Mouse (Mus musculus) brain, embryonic 18.5 days (tissue): ENCODE measurements around the gene Wnt3.
"Not testable (repeated sequence)": the region's sequence is repeated elsewhere in the genome, so short reads cannot be mapped to it uniquely, and the experiment has no call there.

Source experiments
- DNase-seq: peaks from one replicate; pipeline ENCODE4 v3.0.0-alpha.2; 2012; ENCODE audit warnings: low read depth, low spot score

Gene Wnt3

GRCm38 (mm10) chr11:103773387-103774227 is at the start of gene Wnt3:
Wnt3 (plus strand) TSS chr11:103774150.
- no peak for DNase-seq

DNA sequence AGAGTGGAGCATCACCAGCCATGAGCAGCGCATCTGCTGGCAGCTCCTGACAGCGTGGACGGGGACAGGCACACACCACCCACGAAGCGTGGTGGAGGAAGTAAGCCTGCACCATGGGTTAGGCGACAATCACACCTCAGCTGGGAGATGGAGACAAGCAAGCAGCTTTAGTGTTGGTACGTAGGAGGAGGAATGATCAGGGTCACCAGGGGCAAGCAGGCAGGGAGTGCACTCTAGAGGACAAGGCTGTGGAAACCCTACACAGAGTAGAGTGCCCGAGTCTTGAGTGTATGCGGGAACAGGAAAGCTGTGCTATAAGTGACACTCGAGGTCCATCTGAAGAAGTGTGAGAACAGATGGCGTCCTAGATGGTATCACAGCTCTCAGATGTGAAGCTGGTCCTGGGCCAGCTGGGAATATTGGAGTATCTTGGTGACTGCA is 49.6 kb upstream of the Wnt3 start:
- no peak for DNase-seq

DNA sequence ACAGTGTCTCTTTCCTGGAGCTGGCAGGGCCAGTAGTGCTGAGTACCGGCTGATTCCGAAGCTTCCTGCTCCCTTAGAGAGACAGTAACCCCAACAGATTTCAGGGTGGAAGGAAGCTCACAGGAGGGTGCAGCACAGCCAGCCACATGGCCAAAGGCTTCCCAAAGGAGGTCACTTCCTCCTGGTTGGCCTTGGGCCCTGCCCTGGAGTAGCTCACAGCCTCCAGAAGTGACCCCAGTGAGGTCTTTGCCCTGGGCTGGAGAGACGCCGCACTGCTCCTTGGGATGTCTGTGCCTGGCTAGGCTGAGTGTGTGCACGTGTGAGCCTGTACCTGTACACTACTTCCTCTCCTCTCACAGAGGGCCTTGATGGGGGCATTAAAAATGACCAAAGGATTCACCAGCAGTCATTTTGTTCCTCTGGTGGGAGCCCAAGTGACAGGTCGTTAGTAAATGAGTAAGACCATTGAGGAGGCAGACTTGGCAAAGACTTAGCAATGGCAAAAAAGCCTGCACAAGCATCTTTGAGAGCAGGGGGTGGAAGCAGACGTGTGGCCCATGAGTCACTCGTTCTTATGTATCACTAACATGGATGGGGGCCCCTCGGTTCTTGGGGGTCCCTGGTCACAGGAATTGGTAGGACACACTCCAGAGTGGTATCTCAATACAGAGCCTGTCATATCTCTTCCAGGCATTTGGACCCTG is 44.5 kb upstream of the Wnt3 start:
- no peak for DNase-seq

DNA sequence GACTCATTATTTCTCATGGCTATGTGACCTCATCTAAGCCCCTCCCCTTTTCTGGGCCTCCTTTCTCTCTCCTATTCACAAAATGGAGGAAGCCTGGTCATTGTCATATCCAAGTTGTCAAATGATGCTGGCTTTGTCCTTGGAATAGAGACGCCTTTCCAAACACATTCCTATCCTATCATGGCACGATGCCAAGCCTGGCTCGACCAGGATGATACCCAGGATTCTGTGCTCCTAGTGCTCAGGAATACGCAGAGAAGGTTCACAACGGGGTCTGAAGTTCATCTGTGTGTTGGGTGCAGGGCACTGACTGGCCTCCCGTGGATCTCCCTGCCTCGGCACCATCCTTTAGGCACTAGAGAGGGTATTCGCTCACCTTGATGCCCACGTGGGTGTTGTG is 42.4 kb upstream of the Wnt3 start:
- no peak for DNase-seq

GRCm38 (mm10) chr11:103732306-103732705 is 41.6 kb upstream of the Wnt3 start:
- no peak for DNase-seq

GRCm38 (mm10) chr11:103733069-103733468 is 40.9 kb upstream of the Wnt3 start:
- DNase-seq = no peak

GRCm38 (mm10) chr11:103733961-103734360 is 40.0 kb upstream of the Wnt3 start:
- DNase-seq = no peak

GRCm38 (mm10) chr11:103734411-103735045 is 39.4 kb upstream of the Wnt3 start:
- no peak for DNase-seq

DNA sequence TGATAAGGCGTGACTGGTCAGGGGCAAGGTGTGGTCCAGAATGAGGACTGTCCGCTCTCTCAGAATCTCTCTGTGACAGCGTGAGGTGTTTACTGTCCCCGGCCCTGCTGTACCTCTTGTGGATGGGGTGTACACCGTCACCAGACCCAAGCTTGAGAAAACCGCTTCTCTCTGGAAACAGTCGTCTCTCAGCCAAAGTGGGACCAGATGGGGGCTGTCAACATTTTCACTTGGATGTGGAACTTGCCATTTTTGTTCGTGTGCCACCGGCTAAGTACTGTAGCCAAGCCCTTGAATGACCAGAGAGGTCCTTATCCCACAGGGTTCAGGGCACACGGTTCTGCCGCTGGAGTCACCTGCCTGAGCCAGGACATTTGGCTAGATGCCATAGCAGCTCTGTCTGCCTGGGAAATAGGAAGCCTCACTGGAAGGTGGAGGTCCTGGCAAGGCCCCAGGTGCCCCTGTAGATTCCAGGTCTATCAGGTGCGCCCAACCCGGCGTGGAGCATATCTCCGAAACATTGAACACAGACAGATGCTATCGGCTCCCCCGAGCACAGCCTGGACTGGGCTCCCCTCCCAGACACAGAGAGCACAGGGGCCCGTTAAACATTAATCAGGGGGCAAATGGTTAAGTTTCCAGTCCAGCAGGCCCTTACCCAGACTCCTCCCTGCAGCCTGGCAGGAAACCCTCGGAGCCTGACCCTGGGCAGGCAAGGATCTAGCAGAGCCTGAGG is 38.7 kb upstream of the Wnt3 start:
- no peak for DNase-seq

GRCm38 (mm10) chr11:103749306-103750089 is 24.5 kb upstream of the Wnt3 start, which contains the start of gene Wnt9b:
Wnt9b (minus strand) TSS chr11:103749821.
- no peak for DNase-seq

DNA sequence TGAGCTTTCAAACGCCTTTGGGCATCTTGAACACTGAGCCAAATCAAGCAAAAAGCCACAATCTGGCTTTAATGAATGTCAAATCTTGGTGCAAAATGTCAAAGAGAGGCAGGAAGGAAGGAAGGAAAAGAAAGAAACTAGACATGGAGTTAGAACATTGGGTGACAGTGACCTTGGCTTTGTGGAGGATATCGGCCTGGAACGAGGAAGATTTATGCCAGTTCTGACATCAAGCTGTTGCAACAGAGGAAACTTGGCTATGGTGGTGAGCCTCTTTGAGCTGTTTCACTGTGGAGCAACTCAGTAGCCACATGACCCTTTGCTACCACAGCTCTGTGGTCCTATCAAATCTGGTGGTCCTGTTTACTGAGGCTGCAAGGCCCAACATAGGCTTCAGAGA is 23.3 kb upstream of the Wnt3 start:
- DNase-seq = no peak

DNA sequence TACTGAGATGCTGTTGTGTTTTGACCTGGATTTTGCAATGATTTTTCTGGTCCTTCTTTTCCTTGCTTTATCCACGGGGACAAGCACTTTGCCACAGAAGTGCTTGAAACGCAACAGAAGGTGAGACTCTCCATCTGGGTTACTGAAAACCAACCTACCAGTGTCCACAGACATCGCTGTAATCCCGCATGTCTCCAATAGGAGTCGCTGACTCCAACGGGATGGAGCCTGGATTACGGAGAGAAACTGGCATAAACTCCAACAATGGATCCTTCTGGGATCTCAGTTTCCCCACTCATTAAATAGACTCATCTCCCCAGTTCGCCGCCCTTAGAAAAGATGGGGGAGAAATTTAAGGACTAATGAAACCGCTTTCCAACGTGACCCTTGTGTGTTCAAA is 15.9 kb upstream of the Wnt3 start:
- no peak for DNase-seq

GRCm38 (mm10) chr11:103758706-103759105 is 15.2 kb upstream of the Wnt3 start:
- DNase-seq = no peak

DNA sequence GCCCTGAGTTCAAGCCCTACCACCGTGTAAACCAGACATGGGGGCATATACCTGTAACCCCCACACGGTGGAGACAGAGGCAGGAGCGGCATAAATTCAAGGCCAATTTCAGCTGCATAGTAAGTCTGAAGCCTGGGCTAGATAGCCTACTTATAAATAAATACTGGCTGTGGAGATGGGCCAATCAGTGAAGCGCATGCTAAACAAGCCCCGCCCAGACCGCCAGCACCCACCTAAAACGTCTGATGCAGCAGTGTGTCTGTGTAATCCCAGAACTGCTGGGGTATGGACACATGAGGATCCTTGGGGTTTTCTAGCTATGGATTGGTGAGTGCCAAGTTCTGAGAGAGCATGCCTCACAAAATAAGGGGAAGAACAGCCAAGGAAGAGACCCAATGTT is 13.8 kb upstream of the Wnt3 start:
- no peak for DNase-seq

- DNase-seq = not testable (repeated sequence)
These were observed 13.1 kb upstream of the Wnt3 start for GRCm38 (mm10) chr11:103760891-103761290.

DNA sequence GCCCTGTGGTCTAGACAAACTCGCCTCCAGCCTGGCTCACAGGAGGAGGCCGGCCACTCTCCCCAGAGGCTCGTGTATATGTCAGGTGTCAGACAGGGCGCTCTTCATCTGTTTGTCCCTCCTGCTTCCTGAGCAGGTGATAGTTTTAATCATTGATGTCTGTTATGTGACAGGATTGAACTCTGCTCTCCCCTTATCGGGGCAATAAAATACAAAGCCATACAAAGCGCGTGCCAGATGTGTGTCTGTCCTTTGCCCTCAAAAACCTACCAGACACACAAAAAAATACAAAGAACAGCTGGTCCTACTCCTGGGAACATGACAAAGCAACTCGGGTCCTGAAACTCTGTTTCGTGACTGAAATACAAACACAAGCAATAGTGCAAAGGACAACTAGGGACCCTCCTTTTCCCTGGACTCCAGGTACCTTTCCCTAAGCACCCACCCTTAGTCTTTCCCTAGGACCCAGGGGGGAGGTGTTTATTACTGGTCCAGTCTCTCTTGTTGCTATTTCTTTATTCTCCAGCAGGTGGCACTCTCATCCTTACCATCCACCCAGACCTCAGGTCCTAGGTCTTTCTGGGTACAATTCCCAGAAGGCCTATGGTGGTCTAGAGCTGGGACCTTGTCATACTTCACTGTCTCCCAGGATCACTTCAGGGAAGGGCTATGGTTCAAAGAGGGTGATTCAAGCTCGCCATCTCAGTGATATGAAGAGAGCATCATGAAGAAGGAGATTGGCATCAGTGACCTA is 10.4 kb upstream of the Wnt3 start:
- peak; percentile 40 for DNase-seq

GRCm38 (mm10) chr11:103764601-103765000 is 9.3 kb upstream of the Wnt3 start:
- no peak for DNase-seq

GRCm38 (mm10) chr11:103765556-103766011 is 8.4 kb upstream of the Wnt3 start:
- no peak for DNase-seq

GRCm38 (mm10) chr11:103771160-103771817 is 2.7 kb upstream of the Wnt3 start:
- DNase-seq = no peak
